Mouse (Mus musculus): ENCODE measurements around the gene Mrnip. TPM values are rescaled to one million over a fixed set of nuclear protein-coding genes. Genes with fewer than 3 reads are reported as not detected.

Mrnip gene
- polyA plus RNA-seq, 1 experiment from 2014 or later, result 17.6 TPM

DNA sequence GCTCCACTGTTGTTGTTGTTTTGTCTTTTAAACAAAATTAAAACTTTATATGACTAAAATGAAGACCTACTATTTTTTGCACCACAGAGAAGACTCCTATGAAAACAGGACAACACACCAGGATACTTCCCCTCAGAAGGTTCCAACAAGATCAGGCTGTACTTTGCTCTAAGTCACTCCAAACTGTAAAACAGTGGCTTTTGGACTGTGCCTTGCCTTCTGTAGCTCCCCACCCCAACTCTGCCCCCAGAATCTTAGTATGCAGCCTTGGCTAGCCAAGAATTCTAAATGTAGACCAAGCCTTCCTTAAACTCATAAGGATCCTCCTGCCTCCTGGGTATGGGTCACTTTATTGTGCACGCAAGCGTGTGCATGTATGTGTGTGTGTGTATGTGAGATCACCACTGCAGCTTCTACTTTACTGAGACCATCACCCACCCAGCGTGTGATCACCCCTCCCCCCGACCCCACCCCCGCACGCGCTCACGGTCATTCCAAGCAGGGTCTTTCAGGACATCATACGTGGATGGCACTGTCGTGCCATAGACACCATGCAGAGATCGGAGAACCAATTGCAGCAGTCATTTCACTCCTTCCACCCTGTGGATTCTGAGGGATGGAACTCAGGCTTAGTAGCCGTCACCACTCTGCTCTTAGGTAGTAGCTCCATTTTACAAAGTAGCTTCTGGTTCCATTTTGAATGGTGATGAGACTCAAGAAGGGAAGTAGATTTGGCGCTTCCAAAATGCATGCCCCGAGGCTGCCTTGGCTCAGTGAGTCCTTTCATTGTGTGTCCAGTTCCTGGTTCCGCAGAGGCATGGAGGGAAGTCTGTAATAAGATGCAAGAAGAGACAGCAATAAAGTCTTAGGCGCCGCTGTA is 49.8 kb downstream of the Mrnip start:
- 7% methylated on average over 17 of the region's 17 CpGs for WGBS (ENCODE audit: insufficient replicate concordance)

DNA sequence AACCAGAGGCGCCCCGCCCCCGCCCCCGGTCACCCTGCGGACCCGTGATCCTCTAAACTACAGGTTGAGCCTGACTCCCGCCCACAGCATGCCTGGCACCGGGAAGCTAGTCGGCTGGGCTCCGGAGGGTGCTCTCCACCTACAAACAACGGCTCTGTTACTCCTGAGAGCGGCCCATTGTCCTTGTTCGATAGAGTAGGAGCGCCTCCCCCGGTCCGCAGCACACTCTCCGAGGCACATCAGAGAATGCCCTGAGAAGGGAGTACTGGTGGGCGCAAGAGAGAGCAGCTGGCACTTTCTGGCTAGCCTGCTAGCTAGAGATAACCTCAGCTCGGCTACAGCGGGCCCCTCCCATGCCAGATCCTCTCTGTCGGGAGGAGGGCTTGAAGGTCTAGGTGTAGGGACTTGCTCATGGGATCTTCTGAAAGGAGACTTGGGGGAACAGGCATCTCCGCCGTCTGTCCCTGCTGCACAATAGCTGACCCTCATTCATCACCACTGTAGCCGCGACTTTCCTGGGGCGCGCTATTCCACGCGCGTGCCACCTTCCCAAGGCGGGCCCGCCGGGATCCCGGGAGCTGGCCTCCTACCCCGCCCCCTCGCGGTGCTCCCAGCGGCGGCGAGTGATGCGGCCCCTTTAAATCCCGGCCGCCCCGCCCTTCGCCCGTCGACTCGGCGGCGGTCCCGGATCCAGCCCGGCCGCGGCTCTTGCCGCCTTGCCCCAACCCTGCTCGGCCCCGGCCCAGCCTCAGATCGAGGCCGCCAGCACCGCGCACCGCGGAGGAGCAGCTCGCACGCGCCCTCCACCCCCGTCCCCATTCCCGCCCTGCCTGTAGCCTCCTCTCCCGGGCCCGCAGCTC is 50.7 kb downstream of the Mrnip start:
- Histone ChIP-seq H3K9ac (ENCODE audit: low read depth, low read length) (peak overlapping the region; percentile 90), H3K9me3 (replicated peaks; ENCODE audit: control insufficient read depth, low read length) (no peaks in the 10 kb centered on the region), H3K27ac (ENCODE audit: low read depth, low read length) (peak overlapping the region; percentile 83), H3K4me3 (ENCODE audit: low read depth, low read length) (peak overlapping the region; percentile 91), H3K4me2 (peak overlapping the region; percentile 97), H3K36me3 (ENCODE audit: control insufficient read depth, insufficient read depth, low read length) (no peaks in the 10 kb centered on the region), H3K27me3 (ENCODE audit: control insufficient read depth, insufficient read depth, low read length) (peaks cover 8% of the 10 kb centered on the region; the same call in 1 of the 2 replicates), H3K4me1 (ENCODE audit: control insufficient read depth, insufficient read depth, low read length) (peaks cover 16% of the 10 kb centered on the region)
- peak; percentile 88 for ATAC-seq (replicated peaks; ENCODE audit: insufficient number of reproducible peaks, low FRiP score, low TSS enrichment)
- under 1% methylated on average over 69 of the region's 70 CpGs for WGBS (ENCODE audit: insufficient replicate concordance)

More for the DNA sequence above, 49.8 kb downstream of the Mrnip start:
- Histone ChIP-seq H3K27me3 (ENCODE audit: control insufficient read depth, insufficient read depth, low read length) (peaks cover 7% of the 10 kb centered on the region; the same call in 1 of the 2 replicates), H3K27ac (ENCODE audit: low read depth, low read length) (peak overlapping the region; percentile 83), H3K4me2 (peak overlapping the region; percentile 97), H3K4me1 (ENCODE audit: control insufficient read depth, insufficient read depth, low read length) (peaks cover 15% of the 10 kb centered on the region), H3K4me3 (ENCODE audit: low read depth, low read length) (peak overlapping the region; percentile 91), H3K9ac (ENCODE audit: low read depth, low read length) (peak overlapping the region; percentile 90), H3K9me3 (replicated peaks; ENCODE audit: control insufficient read depth, low read length) (no peaks in the 10 kb centered on the region), H3K36me3 (ENCODE audit: control insufficient read depth, insufficient read depth, low read length) (no peaks in the 10 kb centered on the region)
- no peak for ATAC-seq (replicated peaks; ENCODE audit: insufficient number of reproducible peaks, low FRiP score, low TSS enrichment)

DNA sequence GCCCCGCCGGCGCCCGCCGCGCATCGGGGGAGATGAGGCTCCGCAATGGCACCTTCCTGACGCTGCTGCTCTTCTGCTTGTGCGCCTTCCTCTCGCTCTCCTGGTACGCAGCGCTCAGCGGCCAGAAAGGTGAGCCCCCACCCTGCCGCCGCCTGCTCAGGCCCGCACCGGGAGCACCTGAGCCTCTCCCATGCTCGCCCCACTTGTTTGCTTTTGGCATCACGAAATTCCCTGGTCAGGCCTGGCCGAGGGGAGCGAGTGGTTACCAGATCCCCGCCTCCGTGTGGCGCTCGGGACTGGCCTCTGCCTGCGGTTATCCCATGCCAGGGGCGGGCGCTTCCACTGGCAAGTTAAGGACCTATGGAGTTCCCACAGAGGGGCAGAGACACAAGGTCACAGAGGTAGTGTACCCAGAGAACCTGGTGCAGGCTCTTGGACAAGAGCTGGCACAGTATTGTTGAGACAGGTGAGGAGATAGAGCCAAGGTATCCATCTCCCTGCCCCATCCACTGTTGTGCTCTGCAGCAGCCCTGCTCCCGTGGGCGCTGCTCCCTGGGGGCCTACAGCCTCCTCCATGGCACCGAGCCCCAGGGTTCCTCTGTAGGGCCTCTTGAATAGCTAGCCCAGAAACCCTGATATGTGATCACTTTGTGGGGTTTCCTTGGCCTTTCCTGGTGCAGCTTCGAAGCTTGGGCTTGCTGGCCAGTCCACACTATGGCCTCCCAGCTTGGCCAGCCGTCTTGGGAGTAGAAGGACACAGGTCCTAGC is 51.6 kb downstream of the Mrnip start:
- H3K27ac ChIP-seq (ENCODE audit: low read depth, low read length), result peak overlapping the region; percentile 83
- no peaks in the 10 kb centered on the region for H3K36me3 ChIP-seq (ENCODE audit: control insufficient read depth, insufficient read depth, low read length)
- H3K9ac ChIP-seq (ENCODE audit: low read depth, low read length), result peak overlapping the region; percentile 90
- no peak for ATAC-seq (replicated peaks; ENCODE audit: insufficient number of reproducible peaks, low FRiP score, low TSS enrichment)
- no peaks in the 10 kb centered on the region for H3K9me3 ChIP-seq (replicated peaks; ENCODE audit: control insufficient read depth, low read length)
- peak overlapping the region; percentile 91 for H3K4me3 ChIP-seq (ENCODE audit: low read depth, low read length)
- peak overlapping the region; percentile 97 for H3K4me2 ChIP-seq
- H3K27me3 ChIP-seq (ENCODE audit: control insufficient read depth, insufficient read depth, low read length), result peaks cover 15% of the 10 kb centered on the region
- peaks cover 17% of the 10 kb centered on the region for H3K4me1 ChIP-seq (ENCODE audit: control insufficient read depth, insufficient read depth, low read length)
- 4% methylated on average over 34 of the region's 34 CpGs for WGBS (ENCODE audit: insufficient replicate concordance)

DNA sequence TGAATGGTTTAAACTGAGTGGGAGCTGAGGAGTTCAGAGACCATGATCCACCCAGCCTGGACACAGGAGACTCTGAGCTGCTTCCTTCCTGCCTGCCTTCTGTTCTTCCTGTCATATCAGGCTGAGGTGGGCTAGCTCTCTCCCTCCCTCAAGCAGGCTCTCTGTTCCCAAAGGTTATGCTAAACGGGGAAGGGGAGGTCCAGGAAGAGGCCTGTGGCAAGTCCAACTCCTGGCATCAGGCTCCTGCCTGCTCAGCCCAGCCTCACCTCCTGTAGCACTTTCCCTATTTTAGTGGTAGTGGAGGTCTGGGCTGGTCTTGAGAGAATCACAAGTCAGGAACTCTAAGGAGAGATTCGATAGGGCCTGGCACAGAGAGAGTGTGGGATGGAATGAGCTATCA is 52.2 kb downstream of the Mrnip start:
- Histone ChIP-seq H3K4me1 (ENCODE audit: control insufficient read depth, insufficient read depth, low read length) (peaks cover 19% of the 10 kb centered on the region), H3K9me3 (replicated peaks; ENCODE audit: control insufficient read depth, low read length) (no peaks in the 10 kb centered on the region), H3K27ac (ENCODE audit: low read depth, low read length) (peak overlapping the region; percentile 83; the same call in 1 of the 2 replicates), H3K27me3 (ENCODE audit: control insufficient read depth, insufficient read depth, low read length) (peaks cover 15% of the 10 kb centered on the region), H3K9ac (ENCODE audit: low read depth, low read length) (peak overlapping the region; percentile 90), H3K4me3 (ENCODE audit: low read depth, low read length) (peak overlapping the region; percentile 91), H3K4me2 (peak overlapping the region; percentile 97), H3K36me3 (ENCODE audit: control insufficient read depth, insufficient read depth, low read length) (no peaks in the 10 kb centered on the region)
- WGBS (ENCODE audit: insufficient replicate concordance), result 31% methylated on average over 2 of the region's 2 CpGs
- no peak for ATAC-seq (replicated peaks; ENCODE audit: insufficient number of reproducible peaks, low FRiP score, low TSS enrichment)

DNA sequence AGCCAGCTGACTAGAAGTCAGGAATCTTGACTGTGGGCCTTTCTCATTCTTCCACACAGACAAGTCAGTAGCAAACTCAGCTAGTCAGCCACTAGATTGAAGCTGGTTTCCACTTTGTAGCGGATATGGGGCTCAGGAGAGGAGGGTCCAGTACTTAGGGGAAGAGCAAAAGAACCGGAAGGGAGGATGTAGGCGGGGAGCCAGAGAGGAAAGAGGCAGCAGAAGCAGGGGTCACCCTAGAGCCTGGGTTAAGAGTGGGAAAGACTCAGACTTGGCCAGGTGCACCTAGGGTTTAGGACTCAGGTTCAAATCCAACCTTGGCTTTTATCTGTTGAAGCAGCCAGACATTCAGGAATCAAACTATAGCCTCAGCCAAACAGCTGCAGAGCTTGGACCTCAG is 53.0 kb downstream of the Mrnip start:
- Histone ChIP-seq H3K36me3 (ENCODE audit: control insufficient read depth, insufficient read depth, low read length) (no peaks in the 10 kb centered on the region), H3K9ac (ENCODE audit: low read depth, low read length) (no peak overlapping the region), H3K4me2 (peak overlapping the region; percentile 97; the same call in 1 of the 2 replicates), H3K27me3 (ENCODE audit: control insufficient read depth, insufficient read depth, low read length) (peaks cover 15% of the 10 kb centered on the region), H3K4me3 (ENCODE audit: low read depth, low read length) (no peak overlapping the region), H3K9me3 (replicated peaks; ENCODE audit: control insufficient read depth, low read length) (no peaks in the 10 kb centered on the region), H3K27ac (ENCODE audit: low read depth, low read length) (no peak overlapping the region), H3K4me1 (ENCODE audit: control insufficient read depth, insufficient read depth, low read length) (peaks cover 19% of the 10 kb centered on the region)
- WGBS (ENCODE audit: insufficient replicate concordance), result 68% methylated on average over 3 of the region's 3 CpGs
- ATAC-seq (replicated peaks; ENCODE audit: insufficient number of reproducible peaks, low FRiP score, low TSS enrichment), result no peak

DNA sequence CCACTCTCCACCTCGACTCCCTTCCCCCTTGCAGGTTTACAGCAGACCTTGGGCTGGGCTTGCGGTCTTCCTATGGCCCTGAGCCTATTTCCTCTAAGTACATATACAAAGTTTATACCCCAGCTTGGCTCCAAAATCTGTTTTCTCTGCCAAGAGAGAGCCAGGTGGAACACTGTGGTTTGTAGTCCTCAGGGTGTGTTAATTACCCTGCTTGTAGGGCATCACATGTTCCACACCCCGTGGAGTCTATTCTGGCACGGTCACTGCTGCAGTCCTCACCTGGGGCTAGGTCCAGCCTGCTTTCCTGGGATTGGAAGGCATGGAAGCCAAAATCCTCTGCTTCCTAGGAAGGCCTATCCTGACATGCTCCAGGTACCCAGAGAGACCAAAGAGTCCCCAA is 53.5 kb downstream of the Mrnip start:
- no peak overlapping the region for H3K27ac ChIP-seq (ENCODE audit: low read depth, low read length)
- peaks cover 19% of the 10 kb centered on the region for H3K4me1 ChIP-seq (ENCODE audit: control insufficient read depth, insufficient read depth, low read length)
- no peak for ATAC-seq (replicated peaks; ENCODE audit: insufficient number of reproducible peaks, low FRiP score, low TSS enrichment)
- no peak overlapping the region for H3K9ac ChIP-seq (ENCODE audit: low read depth, low read length)
- 88% methylated on average over 4 of the region's 4 CpGs for WGBS (ENCODE audit: insufficient replicate concordance)
- no peak overlapping the region for H3K4me2 ChIP-seq
- H3K36me3 ChIP-seq (ENCODE audit: control insufficient read depth, insufficient read depth, low read length), result no peaks in the 10 kb centered on the region
- peaks cover 15% of the 10 kb centered on the region for H3K27me3 ChIP-seq (ENCODE audit: control insufficient read depth, insufficient read depth, low read length)
- no peaks in the 10 kb centered on the region for H3K9me3 ChIP-seq (replicated peaks; ENCODE audit: control insufficient read depth, low read length)
- H3K4me3 ChIP-seq (ENCODE audit: low read depth, low read length), result no peak overlapping the region

DNA sequence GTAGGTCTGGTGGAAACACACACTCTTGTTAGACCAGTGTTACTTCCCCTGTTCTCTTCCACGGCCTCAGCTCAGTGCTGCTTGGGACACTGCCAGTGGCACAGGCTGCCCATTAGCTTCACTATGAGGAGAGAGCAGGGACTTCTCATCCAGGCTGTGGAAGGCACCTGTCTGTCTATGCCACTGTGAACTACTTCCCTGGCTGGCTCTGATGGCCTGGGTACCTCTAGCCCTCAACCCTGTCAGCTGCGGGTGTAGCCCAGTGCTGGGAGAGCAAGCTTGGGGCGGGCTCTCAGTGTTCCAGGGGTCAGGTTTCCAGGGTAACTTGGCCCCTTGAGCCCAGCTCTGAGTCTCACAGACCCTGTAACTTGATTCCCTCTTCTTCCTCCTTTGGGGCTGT is 54.5 kb downstream of the Mrnip start:
- peaks cover 19% of the 10 kb centered on the region for H3K4me1 ChIP-seq (ENCODE audit: control insufficient read depth, insufficient read depth, low read length)
- H3K4me3 ChIP-seq (ENCODE audit: low read depth, low read length), result no peak overlapping the region
- peaks cover 14% of the 10 kb centered on the region for H3K27me3 ChIP-seq (ENCODE audit: control insufficient read depth, insufficient read depth, low read length)
- H3K4me2 ChIP-seq, result no peak overlapping the region
- ATAC-seq (replicated peaks; ENCODE audit: insufficient number of reproducible peaks, low FRiP score, low TSS enrichment), result no peak
- H3K9me3 ChIP-seq (replicated peaks; ENCODE audit: control insufficient read depth, low read length), result no peaks in the 10 kb centered on the region
- H3K9ac ChIP-seq (ENCODE audit: low read depth, low read length), result no peak overlapping the region
- 44% methylated on average over 3 of the region's 3 CpGs for WGBS (ENCODE audit: insufficient replicate concordance)
- H3K27ac ChIP-seq (ENCODE audit: low read depth, low read length), result no peak overlapping the region
- peaks cover 9% of the 10 kb centered on the region for H3K36me3 ChIP-seq (ENCODE audit: control insufficient read depth, insufficient read depth, low read length)
